In genomic region chr2:54086254-54086653, GRCm38 (mm10) we compare ENCODE assay signal across 18 mouse cellular contexts. TPM values are rescaled to one million over a fixed set of nuclear protein-coding genes. Genes with fewer than 3 reads are reported as not detected.
A peak's percentile ranks its signal among the peaks of the same experiment; 100 is the strongest.
DNase-seq lines count a peak whose midpoint lies in the region; ATAC-seq lines count a peak whose summit lies in the region.
"Had no signal": no experiment of that assay in that cellular context is flagged by ENCODE, and none has a peak within 500 bp of the region (broad histone marks: within the 10 kb centered on the region; RNA-seq: fewer than 3 reads in every experiment).

No protein-coding gene starts in this region.

- no peak overlapping the region for H3K9ac ChIP-seq in kidney, embryonic 14.5 days (ENCODE audit: low read depth, low read length)
- H3K9ac ChIP-seq: embryonic facial prominence, embryonic 13.5 days; hindbrain, embryonic 13.5 days; limb, embryonic 15.5 days; midbrain, embryonic 13.5 days had no signal

- H3K4me2 ChIP-seq in kidney, embryonic 14.5 days (replicated peaks; ENCODE audit: low read depth, low read length) = no peak overlapping the region; the same call in 1 of the 2 replicates

- 0 out of 2 replicates have a peak, but pooled peaks cover 3% of the 10 kb centered on the region for H3K4me1 ChIP-seq in kidney, embryonic 14.5 days (ENCODE audit: control insufficient read depth, insufficient read depth, low read length)

- WGBS in kidney, embryonic 14.5 days = 63% methylated on average over 4 of the region's 4 CpGs

- H3K4me3 ChIP-seq in kidney, embryonic 14.5 days (ENCODE audit: low read length) = no peak overlapping the region; the same call in 1 of the 2 replicates

- ATAC-seq in frontal cortex, adult (ENCODE audit: low TSS enrichment) = peak; percentile 80
- no peak for ATAC-seq in megakaryocyte-erythroid progenitor cell, adult 5-6 weeks (replicated peaks; ENCODE audit: low FRiP score, low TSS enrichment, poor library complexity, severe bottlenecking)
- ATAC-seq in kidney, embryonic 14.5 days (ENCODE audit: low FRiP score, low TSS enrichment) = no peak

- H3K9me3 ChIP-seq in kidney, embryonic 14.5 days (ENCODE audit: control insufficient read depth, low read length) = no peaks in the 10 kb centered on the region
- H3K9me3 ChIP-seq: embryonic facial prominence, embryonic 13.5 days; hindbrain, embryonic 13.5 days; limb, embryonic 15.5 days; midbrain, embryonic 13.5 days had no signal

- DNase-seq in frontal cortex, postnatal 25 days (ENCODE audit: low spot score in 2 of 2) = no peak
- DNase-seq in Muller cell, postnatal 12 days (ENCODE audit: inconsistent ontology term) = peak; percentile 76
- peak; percentile 43 to 63 for DNase-seq in frontal cortex, postnatal 36 days (ENCODE audit: low spot score in 2 of 2)
- peak; percentile 56 to 58 for DNase-seq in right cerebral cortex, adult 2 months (ENCODE audit: low spot score in 2 of 2)
- DNase-seq: cerebellum, postnatal 36 days; kidney, adult 11 months; lung, adult 18-20 months; lung, postnatal 4 days had no signal

- H3K27me3 ChIP-seq in kidney, embryonic 14.5 days (ENCODE audit: control insufficient read depth, insufficient read depth, low read length) = peaks cover 9% of the 10 kb centered on the region; the same call in 1 of the 2 replicates
- H3K27me3 ChIP-seq: CH12.LX had no signal

- H3K36me3 ChIP-seq in kidney, embryonic 14.5 days (ENCODE audit: control insufficient read depth, insufficient read depth, low read length) = no peaks in the 10 kb centered on the region
- H3K36me3 ChIP-seq: embryonic facial prominence, embryonic 13.5 days; hindbrain, embryonic 13.5 days; limb, embryonic 15.5 days; midbrain, embryonic 13.5 days had no signal

- H3K27ac ChIP-seq in kidney, embryonic 14.5 days (ENCODE audit: low read depth, low read length) = no peak overlapping the region
- H3K27ac ChIP-seq: embryonic facial prominence, embryonic 13.5 days; hindbrain, embryonic 13.5 days; limb, embryonic 15.5 days; midbrain, embryonic 13.5 days had no signal

RNA-seq across cellular contexts. Expression of gene Rprm, which starts 0.9 kb away (rescaled TPM):
- total RNA-seq in megakaryocyte-erythroid progenitor cell, adult 5-6 weeks (2014; fragmentation: Nextera tagmentation) = not detected in 2 replicates
- not detected in 2 replicates for total RNA-seq in megakaryocyte-erythroid progenitor cell, adult 5-6 weeks (2017)
- 35.6 and 46.5 TPM in 2 replicates for polyA plus RNA-seq in kidney, embryonic 14.5 days (2014; fragmentation: Nextera tagmentation; extraction: Ambion mirVana)
- total RNA-seq: CH12.LX had no signal
- polyA plus RNA-seq: Patski; testis, adult 2 months had no signal

Comparison
In these comparisons a context has a peak if more than half of its experiments do, and no peak if none do; other contexts are left out.
1. DNase-seq: peak in Muller cell, postnatal 12 days (single experiment), frontal cortex, postnatal 36 days (2 of 2) and right cerebral cortex, adult 2 months (2 of 2); none in frontal cortex, postnatal 25 days (0 of 2).